In genomic region chr7:132193606-132194005, GRCm38 (mm10) we compare ENCODE assay signal across 28 mouse cellular contexts. TPM values are rescaled to one million over a fixed set of nuclear protein-coding genes. Genes with fewer than 3 reads are reported as not detected.
A peak's percentile ranks its signal among the peaks of the same experiment; 100 is the strongest.
DNase-seq lines count a peak whose midpoint lies in the region; ATAC-seq and TF ChIP-seq lines count a peak whose summit lies in the region.
"Had no signal": no experiment of that assay in that cellular context is flagged by ENCODE, and none has a peak within 500 bp of the region (broad histone marks: within the 10 kb centered on the region; RNA-seq: fewer than 3 reads in every experiment).

No protein-coding gene starts in this region.

- no peak overlapping the region for H3K4me3 ChIP-seq in forebrain, embryonic 14.5 days (ENCODE audit: low read depth, low read length)
- H3K4me3 ChIP-seq in forebrain, embryonic 15.5 days, result no peak overlapping the region
- H3K4me3 ChIP-seq in hindbrain, postnatal 0 days (ENCODE audit: low read length), result no peak overlapping the region
- no peak overlapping the region for H3K4me3 ChIP-seq in hindbrain, embryonic 13.5 days
- H3K4me3 ChIP-seq: embryonic facial prominence, embryonic 15.5 days; heart, adult 2 months; liver, embryonic 13.5 days; myocyte; neural tube, embryonic 13.5 days; stomach, embryonic 15.5 days had no signal

- H3K27ac ChIP-seq in forebrain, embryonic 14.5 days (ENCODE audit: low read depth, low read length), result no peak overlapping the region
- H3K27ac ChIP-seq in forebrain, embryonic 15.5 days (replicated peaks), result no peak overlapping the region
- H3K27ac ChIP-seq in hindbrain, postnatal 0 days, result no peak overlapping the region
- no peak overlapping the region for H3K27ac ChIP-seq in hindbrain, embryonic 13.5 days
- H3K27ac ChIP-seq: embryonic facial prominence, embryonic 15.5 days; heart, adult 2 months; liver, embryonic 13.5 days; neural tube, embryonic 13.5 days; stomach, embryonic 15.5 days had no signal

- DNase-seq in forebrain, embryonic 14.5 days (ENCODE audit: low spot score), result peak; percentile 31
- DNase-seq in hindbrain, postnatal 0 days (ENCODE audit: low spot score), result peak; percentile 63
- peak; percentile 71 for DNase-seq in heart, postnatal 10 days
- peak; percentile 53 for DNase-seq in heart, postnatal 4 days
- no peak for DNase-seq in lung, postnatal 25 days (ENCODE audit: low spot score)
- DNase-seq: cerebellum, adult 18-20 months; forebrain, postnatal 0 days; gastrocnemius, postnatal 14 days; kidney, adult 18-20 months; kidney, postnatal 4 days; liver, embryonic 13.5 days; lung, adult 2 months; lung, postnatal 14 days; midbrain, embryonic 14.5 days; retina, postnatal 1 day; thymus, postnatal 25 days had no signal

- H3K4me1 ChIP-seq in forebrain, embryonic 14.5 days (ENCODE audit: control insufficient read depth, insufficient read depth, low read length), result 0 out of 2 replicates have a peak, but pooled peaks cover 3% of the 10 kb centered on the region
- H3K4me1 ChIP-seq in forebrain, embryonic 15.5 days, result peaks cover 11% of the 10 kb centered on the region
- 0 out of 2 replicates have a peak, but pooled peaks cover 4% of the 10 kb centered on the region for H3K4me1 ChIP-seq in hindbrain, postnatal 0 days (ENCODE audit: insufficient read depth, low read length)
- H3K4me1 ChIP-seq in hindbrain, embryonic 13.5 days (replicated peaks), result 0 out of 2 replicates have a peak, but pooled peaks cover under 1% of the 10 kb centered on the region
- H3K4me1 ChIP-seq: embryonic facial prominence, embryonic 15.5 days; liver, embryonic 13.5 days; stomach, embryonic 15.5 days had no signal

- no peak for ATAC-seq in forebrain, embryonic 14.5 days
- ATAC-seq in forebrain, embryonic 15.5 days (replicated peaks), result no peak
- ATAC-seq in hindbrain, postnatal 0 days, result no peak
- no peak for ATAC-seq in hindbrain, embryonic 13.5 days (ENCODE audit: low FRiP score)
- ATAC-seq: forebrain, postnatal 0 days had no signal

- TF ChIP-seq CTCF in hindbrain, postnatal 0 days (IDR thresholded peaks at IDR 0.05; ENCODE audit: low read depth), result no peak

- no peaks in the 10 kb centered on the region for H3K9me3 ChIP-seq in forebrain, embryonic 14.5 days (replicated peaks; ENCODE audit: control insufficient read depth, low read length)
- H3K9me3 ChIP-seq in forebrain, embryonic 15.5 days, result no peaks in the 10 kb centered on the region
- no peaks in the 10 kb centered on the region for H3K9me3 ChIP-seq in hindbrain, postnatal 0 days (ENCODE audit: low read length)
- no peaks in the 10 kb centered on the region for H3K9me3 ChIP-seq in hindbrain, embryonic 13.5 days
- H3K9me3 ChIP-seq: embryonic facial prominence, embryonic 15.5 days; liver, embryonic 13.5 days; stomach, embryonic 15.5 days had no signal

- no peak overlapping the region for H3K9ac ChIP-seq in forebrain, embryonic 14.5 days (ENCODE audit: low read length)
- H3K9ac ChIP-seq in forebrain, embryonic 15.5 days (replicated peaks), result no peak overlapping the region
- H3K9ac ChIP-seq in hindbrain, postnatal 0 days (replicated peaks; ENCODE audit: low read length), result no peak overlapping the region
- H3K9ac ChIP-seq in hindbrain, embryonic 13.5 days, result no peak overlapping the region
- H3K9ac ChIP-seq: embryonic facial prominence, embryonic 15.5 days; forebrain, postnatal 0 days; liver, embryonic 13.5 days; neural tube, embryonic 13.5 days; stomach, embryonic 15.5 days had no signal

- no peaks in the 10 kb centered on the region for H3K36me3 ChIP-seq in forebrain, embryonic 14.5 days (ENCODE audit: control insufficient read depth, insufficient read depth, low read length)
- no peaks in the 10 kb centered on the region for H3K36me3 ChIP-seq in forebrain, embryonic 15.5 days
- H3K36me3 ChIP-seq in hindbrain, postnatal 0 days (ENCODE audit: insufficient read depth, low read length), result no peaks in the 10 kb centered on the region
- H3K36me3 ChIP-seq in hindbrain, embryonic 13.5 days, result no peaks in the 10 kb centered on the region
- H3K36me3 ChIP-seq: embryonic facial prominence, embryonic 15.5 days; liver, embryonic 13.5 days; neural tube, embryonic 13.5 days; stomach, embryonic 15.5 days had no signal

- 75% methylated on average over 2 of the region's 2 CpGs for WGBS in forebrain, embryonic 14.5 days
- WGBS in forebrain, embryonic 15.5 days, result 83% methylated on average over 2 of the region's 2 CpGs
- WGBS in hindbrain, postnatal 0 days, result 46% methylated on average over 2 of the region's 2 CpGs
- 89% methylated on average over 2 of the region's 2 CpGs for WGBS in hindbrain, embryonic 13.5 days

- intact Hi-C loops in heart, postnatal 10 days (cut with DNase I), result no loop called here

- no peaks in the 10 kb centered on the region for H3K27me3 ChIP-seq in forebrain, embryonic 14.5 days (replicated peaks; ENCODE audit: control insufficient read depth, insufficient read depth, low read length)
- no peaks in the 10 kb centered on the region for H3K27me3 ChIP-seq in forebrain, embryonic 15.5 days
- no peaks in the 10 kb centered on the region for H3K27me3 ChIP-seq in hindbrain, postnatal 0 days (ENCODE audit: insufficient read depth, low read length)
- H3K27me3 ChIP-seq in hindbrain, embryonic 13.5 days, result no peaks in the 10 kb centered on the region
- H3K27me3 ChIP-seq: embryonic facial prominence, embryonic 15.5 days; liver, embryonic 13.5 days; stomach, embryonic 15.5 days had no signal

- H3K4me2 ChIP-seq in forebrain, embryonic 14.5 days (ENCODE audit: low read length), result no peak overlapping the region
- no peak overlapping the region for H3K4me2 ChIP-seq in forebrain, embryonic 15.5 days (replicated peaks)
- no peak overlapping the region for H3K4me2 ChIP-seq in hindbrain, postnatal 0 days (ENCODE audit: low read depth, low read length)
- H3K4me2 ChIP-seq in hindbrain, embryonic 13.5 days, result no peak overlapping the region
- H3K4me2 ChIP-seq: embryonic facial prominence, embryonic 15.5 days; liver, embryonic 13.5 days; neural tube, embryonic 13.5 days; stomach, embryonic 15.5 days had no signal

RNA-seq across cellular contexts. Expression of gene Cpxm2, which starts 39.1 kb away (rescaled TPM):
- polyA plus RNA-seq in forebrain, embryonic 14.5 days (2014; fragmentation: Nextera tagmentation; extraction: Ambion mirVana), result 1.2 and 1.6 TPM in 2 replicates
- 2.6 and 3.1 TPM in 2 replicates for polyA plus RNA-seq in forebrain, embryonic 15.5 days (2015; fragmentation: Nextera tagmentation; extraction: Ambion mirVana)
- 2.3 and 3.3 TPM in 2 replicates for total RNA-seq in hindbrain, postnatal 0 days (2014; rRNA removed)
- 2.5 and 3.4 TPM in 2 replicates for polyA plus RNA-seq in hindbrain, postnatal 0 days (2015; fragmentation: Nextera tagmentation; extraction: Ambion mirVana)
- 1.6 and 1.9 TPM in 2 replicates for polyA plus RNA-seq in hindbrain, embryonic 13.5 days (2015; fragmentation: Nextera tagmentation; extraction: Ambion mirVana)
- total RNA-seq in heart, postnatal 10 days (2021), result 1 to 10 TPM; 1.4 to 1.5 TPM
- total RNA-seq in heart, postnatal 4 days (2021), result under 1 TPM; 0.34 to 0.48 TPM
- total RNA-seq: common myeloid progenitor, adult 5-6 weeks; hematopoietic stem cell, adult 5-6 weeks; megakaryocyte, adult 5-6 weeks; MEL had no signal
- polyA plus RNA-seq: C2C12, myocyte had no signal
